Mouse (Mus musculus) megakaryocyte progenitor cell, adult 5-6 weeks (primary cell): ENCODE results near the gene Rad51b. TPM values are rescaled to one million over a fixed set of nuclear protein-coding genes. Genes with fewer than 3 reads are reported as not detected.

Experiments
- ATAC-seq: replicated peaks from 2 replicates; pipeline ENCODE4 v1.8.0; 2016; ENCODE audit warnings: mild to moderate bottlenecking, moderate TSS enrichment, inconsistent platforms; ENCODE audit not compliant: poor library complexity
- total RNA-seq, 2 experiments: library from RNA; stranded (forward) in 1 of 2; stranded (reverse) in 1 of 2; fragments of 157-497, 149-512 nt in 1 of 2; fragments of 200-1000 nt in 1 of 2; gene quantifications; 2 replicates each; pipeline versions ENCODE4 v1.2.3 to v1.2.4; 2015 to 2017

Gene Rad51b
- total RNA-seq, 2 experiments from 2014 or later, result 15.7 to 19.5 TPM

- ATAC-seq, result no peak
These were observed 30.8 kb downstream of the Rad51b start for GRCm38 (mm10) chr12:79327868-79328267.

- ATAC-seq, result no peak
These were observed 33.5 kb downstream of the Rad51b start for GRCm38 (mm10) chr12:79330571-79330970.

- ATAC-seq, result no peak
These were observed 34.6 kb downstream of the Rad51b start for GRCm38 (mm10) chr12:79331722-79332121.

- no peak for ATAC-seq
These were observed 41.7 kb downstream of the Rad51b start for GRCm38 (mm10) chr12:79338791-79339190.

DNA sequence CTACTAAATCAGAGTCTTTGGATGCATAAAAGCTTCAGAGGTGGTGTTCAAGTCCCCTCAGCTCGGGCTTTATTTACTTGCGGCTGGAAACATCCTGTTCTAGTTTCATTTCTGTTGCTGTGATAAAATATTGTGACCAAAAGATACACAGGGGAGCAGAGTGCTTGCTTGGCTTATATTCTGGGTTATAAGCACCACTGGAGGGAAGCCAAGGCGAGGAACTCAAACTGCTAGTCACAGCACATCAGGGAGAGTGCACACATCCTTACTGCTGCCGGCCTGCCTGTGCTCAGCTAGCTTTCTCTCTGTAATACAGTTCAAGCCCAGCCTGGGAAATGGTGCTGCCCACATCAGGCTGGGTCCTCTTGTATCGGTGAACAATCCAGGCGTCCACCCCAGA, 43.4 kb downstream of the Rad51b start:
- ATAC-seq, result no peak

GRCm38 (mm10) chr12:79341291-79341845, 44.3 kb downstream of the Rad51b start:
- no peak for ATAC-seq

DNA sequence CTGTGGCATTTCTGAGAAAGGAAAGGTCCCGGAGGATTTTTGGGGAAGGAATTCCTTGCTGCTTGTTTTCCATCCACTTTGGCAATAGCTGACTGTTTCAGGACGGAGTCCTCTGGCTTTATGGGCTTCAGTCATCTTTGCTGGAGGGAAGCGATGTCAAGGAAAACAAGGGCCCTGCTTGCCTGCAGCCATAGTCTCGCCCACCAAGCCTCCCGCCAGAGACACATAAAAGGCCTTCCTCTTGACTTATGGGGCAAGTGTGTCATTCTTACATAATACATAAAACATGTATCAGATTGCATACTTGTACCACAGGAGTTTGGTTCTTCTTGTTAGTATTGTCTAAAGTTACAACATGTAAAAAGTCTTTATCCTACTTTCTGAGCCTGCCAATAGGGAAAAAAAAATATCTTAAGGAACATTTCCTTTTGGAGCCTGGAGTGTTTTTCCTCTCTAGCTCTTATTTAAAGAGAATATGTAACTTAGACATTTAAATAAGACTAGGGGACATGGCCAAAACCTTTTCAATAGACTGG, 49.2 kb downstream of the Rad51b start:
- no peak for ATAC-seq

GRCm38 (mm10) chr12:79347643-79348042, 50.6 kb downstream of the Rad51b start:
- peak; percentile 77 for ATAC-seq

- ATAC-seq, result no peak
These were observed 54.4 kb downstream of the Rad51b start for GRCm38 (mm10) chr12:79351461-79351860.

GRCm38 (mm10) chr12:79352086-79352741, 55.1 kb downstream of the Rad51b start:
- peak; percentile 55 for ATAC-seq

DNA sequence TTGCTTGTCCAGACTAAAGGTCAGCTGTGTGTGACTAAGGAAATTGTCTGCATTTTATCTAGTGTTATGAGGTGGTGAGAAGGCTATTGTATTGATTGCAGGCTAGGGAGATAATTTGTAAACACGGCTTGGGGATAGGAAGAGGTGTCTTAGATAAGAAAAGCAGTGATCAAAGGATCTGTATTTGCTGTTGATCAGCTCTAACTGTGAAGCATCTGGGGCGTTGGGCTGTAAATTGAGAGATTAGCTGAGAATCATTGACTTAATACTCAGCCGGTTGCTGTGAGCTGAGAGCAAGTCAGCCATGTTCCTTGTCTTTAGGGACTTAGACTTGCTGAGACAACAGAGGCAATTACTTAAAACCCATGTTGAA, 55.6 kb downstream of the Rad51b start:
- 0 out of 2 replicates have a peak, but pooled peaks have one; percentile 6 for ATAC-seq

- no peak for ATAC-seq
These were observed 56.3 kb downstream of the Rad51b start for GRCm38 (mm10) chr12:79353356-79353755.

DNA sequence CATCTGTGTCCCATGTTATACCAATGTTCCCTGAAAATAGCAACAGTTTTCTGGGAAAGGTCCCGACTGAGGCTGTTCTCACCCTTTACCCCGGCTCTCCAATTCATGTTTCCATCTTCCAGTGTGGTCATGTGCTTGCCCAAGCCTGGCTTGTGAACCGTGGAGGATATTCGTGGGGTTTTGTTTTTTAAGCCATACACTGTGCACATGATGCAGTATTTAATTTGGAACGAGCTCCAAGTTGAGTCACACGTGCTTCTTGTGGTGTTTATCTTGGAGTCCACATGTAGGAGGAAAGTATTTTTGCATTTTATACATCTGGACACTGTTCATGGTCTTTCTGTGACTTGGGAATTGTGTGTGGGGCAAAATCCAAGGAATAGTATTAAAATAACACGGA, 57.5 kb downstream of the Rad51b start:
- ATAC-seq, result no peak

DNA sequence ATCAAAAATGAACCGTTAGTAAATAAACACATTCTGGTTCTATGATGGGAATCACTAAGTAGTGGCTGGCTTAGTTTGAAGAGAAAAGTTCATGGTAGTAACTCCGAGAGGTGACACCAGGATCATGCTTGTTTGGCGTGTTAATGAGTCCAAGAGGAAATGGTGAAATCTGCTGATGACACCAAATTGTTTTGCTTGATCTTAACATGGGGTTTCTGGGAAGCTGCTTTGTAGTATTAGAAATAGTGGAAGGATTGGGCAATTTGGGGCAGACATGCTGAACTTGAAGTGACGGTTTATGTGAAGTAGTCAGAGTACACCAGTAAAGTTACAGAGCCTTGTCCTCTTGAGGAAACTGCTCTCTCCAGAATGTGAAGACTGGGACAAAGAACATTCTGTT, 59.1 kb downstream of the Rad51b start:
- peak; percentile 22 for ATAC-seq

GRCm38 (mm10) chr12:79357631-79358030, 60.5 kb downstream of the Rad51b start:
- no peak for ATAC-seq

DNA sequence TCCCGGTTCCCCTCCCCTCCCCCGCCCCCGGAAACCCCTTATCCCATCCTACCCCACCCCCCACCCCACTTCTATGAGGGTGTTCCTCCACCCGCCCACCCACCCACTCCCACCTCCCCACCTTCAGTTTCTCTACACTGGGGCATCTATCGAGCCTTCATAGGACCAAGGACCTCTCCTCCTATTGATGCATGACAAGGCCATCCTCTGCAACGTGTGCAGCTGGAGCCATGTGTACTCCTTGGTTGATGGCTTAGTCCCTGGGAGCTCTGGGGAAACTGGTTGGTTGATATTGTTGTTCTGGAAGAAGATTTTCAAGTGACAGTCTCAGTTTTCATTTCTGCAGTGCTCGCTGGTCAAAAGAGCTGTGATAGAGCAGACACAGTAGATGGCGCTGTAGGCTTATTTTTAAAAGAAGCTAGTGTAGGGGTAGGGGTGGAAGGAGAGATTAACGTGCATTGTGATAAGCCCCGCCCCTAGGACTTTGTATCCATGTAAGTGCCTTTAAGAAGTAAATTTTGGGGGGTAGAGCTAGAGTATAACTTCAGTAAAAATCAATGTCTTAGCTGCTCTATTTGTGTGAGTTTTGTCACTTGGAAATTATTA, 61.6 kb downstream of the Rad51b start:
- ATAC-seq, result peak; percentile 99

DNA sequence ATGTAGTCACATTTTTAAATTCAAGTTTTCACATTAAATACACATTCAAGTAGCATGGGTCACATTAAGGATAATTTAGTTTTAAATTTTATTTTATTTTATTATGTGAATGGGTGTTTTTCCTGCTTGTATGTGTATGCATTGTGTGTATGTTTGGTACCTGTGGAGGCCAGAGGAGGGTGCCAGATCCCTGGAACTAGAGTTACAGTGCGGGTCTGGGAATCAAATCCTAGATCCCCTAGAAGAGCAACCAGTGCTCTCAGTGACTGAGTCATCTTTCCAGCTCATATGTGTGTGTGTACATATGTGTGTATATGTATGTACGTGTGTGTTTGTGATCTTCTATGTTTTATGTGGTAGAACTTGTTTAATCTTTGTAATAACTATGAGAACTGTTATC, 62.3 kb downstream of the Rad51b start:
- ATAC-seq, result no peak

- peak; percentile 64 for ATAC-seq
These were observed 65.1 kb downstream of the Rad51b start for GRCm38 (mm10) chr12:79362219-79362618.

DNA sequence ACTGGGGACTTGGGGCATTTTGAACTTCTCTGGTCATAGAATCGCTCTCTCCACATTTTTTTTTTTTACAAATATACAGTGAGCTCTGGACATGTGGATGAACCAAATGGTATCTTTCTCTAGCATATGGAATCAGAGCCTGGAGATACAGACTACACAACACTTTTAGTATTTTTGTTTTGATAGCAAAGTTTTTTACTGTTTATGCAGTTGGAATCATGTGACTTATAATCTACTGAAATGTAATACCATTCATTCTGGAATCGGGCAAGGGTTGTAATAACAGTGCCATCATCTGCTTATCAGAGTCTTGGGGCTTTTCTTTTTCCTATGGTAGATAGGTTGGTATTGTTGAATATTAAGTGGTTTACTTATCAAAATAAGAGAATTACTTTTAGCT, 67.2 kb downstream of the Rad51b start:
- ATAC-seq, result peak; percentile 59

- ATAC-seq, result peak; percentile 71
These were observed 71.7 kb downstream of the Rad51b start for GRCm38 (mm10) chr12:79368818-79369217.

- no peak for ATAC-seq
These were observed 72.6 kb downstream of the Rad51b start for GRCm38 (mm10) chr12:79369512-79370165.

- no peak; the same call in 1 of the 2 replicates for ATAC-seq
These were observed 75.6 kb downstream of the Rad51b start for GRCm38 (mm10) chr12:79372697-79373096.
